Mouse (Mus musculus) CD4-positive, CD25-positive, alpha-beta regulatory T cell, adult 2 months (primary cell): ENCODE results near the gene Heatr3.

Experiments
- DNase-seq: peaks from one replicate; pipeline ENCODE4 v3.0.0-alpha.2; 2012; ENCODE audit warnings: low read depth, low spot score

Gene Heatr3

DNA sequence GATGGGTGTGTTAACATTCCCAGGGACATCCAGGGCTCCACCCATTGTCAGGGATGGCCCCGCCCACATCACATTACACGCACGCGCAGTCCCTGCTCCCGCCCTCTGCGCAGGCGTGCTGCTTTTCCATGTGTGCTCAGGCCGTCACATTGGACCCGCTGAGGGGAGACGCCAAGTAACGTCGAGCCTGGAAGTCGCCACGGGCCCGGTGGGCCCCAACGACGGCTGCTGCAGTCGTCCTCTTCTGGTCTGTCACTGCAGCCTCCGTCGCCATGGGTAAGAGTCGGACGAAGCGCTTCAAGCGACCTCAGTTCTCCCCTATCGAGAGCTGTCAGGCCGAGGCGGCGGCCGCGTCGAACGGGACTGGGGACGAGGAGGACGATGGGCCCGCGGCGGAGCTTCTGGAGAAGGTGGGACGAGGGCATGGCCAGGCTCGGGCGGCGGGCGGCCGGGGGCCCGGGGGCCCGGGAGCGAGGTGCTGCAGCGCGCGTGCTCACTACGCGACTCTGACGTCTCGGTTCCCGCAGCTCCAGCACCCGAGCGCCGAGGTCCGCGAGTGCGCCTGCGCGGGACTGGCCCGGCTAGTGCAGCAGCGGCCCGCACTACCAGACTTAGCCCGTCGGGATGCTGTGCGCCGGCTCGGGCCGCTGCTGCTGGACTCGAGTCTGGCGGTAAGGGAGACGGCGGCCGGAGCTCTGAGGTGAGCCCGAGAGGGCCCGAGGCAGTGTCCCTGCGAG, at the start of gene Heatr3:
Gene Heatr3, plus strand, starts transcription at position 108 of the 737 bp plus-strand sequence.
- DNase-seq = peak; percentile 95

DNA sequence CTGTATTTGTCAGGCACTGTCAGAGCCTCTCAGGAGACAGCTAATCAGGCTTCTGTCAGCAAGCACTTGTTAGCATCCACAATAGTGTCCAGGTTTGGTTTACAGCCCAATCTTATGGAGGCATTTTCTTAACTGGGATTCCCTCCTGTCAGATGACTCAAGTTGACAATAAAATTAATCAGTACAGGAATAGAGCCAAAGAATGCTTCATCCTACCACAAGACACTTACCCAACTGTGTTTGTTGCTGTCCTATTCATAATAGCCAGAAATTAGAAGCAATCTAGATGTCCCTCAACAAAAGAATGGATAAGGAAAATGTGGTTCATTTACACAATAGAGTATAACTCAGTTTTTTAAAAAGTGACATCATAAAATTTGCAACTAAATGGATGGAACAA, 49.6 kb upstream of the Heatr3 start:
- DNase-seq = no peak

DNA sequence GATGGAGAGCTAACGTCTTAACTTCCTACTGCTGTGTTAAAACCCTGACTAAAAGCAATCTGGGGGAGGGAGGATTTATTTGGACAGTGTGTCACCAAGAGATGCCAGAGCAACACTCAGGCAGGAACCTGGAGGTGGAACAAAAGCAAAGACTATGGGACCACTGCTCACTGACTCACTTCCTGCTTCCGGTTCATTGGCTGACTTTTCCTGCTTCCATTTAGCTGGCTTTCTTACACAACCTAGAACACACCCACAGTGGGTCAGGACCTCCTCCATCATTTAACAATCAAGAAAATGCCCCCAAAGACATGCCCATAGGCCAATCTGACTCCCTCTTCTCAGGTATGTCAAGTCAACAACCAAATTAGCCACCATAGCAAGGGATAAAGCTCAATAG, 46.0 kb upstream of the Heatr3 start:
- DNase-seq = no peak

DNA sequence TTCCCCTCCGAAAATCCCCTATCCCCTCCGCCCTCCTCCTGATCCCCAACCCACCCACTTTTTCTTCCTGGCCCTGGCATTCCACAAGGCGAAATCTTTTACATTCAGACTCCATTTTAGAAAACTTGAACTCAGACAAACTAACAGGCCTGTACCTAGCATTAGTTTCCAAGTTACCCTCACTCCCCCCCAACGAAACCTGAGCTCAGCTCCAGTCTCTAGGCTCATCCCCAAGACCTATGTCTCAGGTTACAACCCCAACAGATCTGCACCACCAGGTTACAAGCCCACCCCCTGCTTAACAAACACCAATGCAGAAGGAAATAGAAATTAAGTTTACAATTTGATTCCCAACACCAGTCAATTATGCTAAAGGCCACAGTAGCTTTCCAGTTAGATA, 44.3 kb upstream of the Heatr3 start:
- no peak for DNase-seq

DNA sequence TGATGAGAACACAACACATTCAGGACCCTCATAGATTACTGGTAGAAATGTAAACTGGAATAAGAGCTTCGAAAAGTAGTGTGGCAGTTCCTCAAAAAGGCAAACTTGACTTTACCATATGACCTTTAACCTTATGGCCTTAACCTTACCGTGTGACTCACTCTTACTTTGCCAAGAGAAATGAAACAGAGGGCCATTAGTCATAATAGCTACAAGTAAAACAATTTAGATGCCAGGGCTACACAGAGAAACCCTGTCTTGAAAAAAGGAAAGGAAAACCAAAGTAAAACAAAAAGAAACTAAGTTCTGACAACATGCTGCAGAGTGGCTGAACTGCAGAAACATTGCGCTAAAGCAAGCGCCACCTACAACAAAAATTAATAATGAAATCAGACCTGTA, 38.8 kb upstream of the Heatr3 start:
- DNase-seq = no peak

DNA sequence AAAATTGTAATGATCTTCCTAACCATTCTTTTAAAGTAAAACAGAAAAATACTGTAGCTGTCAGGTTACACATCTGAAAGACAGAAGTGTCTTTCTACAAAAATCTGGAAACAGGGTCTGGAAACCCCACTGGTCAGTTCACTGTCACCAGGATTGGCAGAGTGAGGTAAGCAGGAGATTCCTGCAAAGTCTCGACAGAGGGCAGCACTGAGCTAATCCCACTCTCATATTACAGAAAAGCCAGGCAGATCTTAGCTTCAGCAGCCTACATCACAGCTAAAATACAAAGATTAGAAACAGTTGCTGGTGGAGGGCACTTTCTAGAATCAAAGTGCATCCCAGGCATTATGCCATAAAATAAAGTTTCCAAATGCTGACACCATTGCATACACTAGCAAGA, 38.1 kb upstream of the Heatr3 start:
- DNase-seq = peak; percentile 71

DNA sequence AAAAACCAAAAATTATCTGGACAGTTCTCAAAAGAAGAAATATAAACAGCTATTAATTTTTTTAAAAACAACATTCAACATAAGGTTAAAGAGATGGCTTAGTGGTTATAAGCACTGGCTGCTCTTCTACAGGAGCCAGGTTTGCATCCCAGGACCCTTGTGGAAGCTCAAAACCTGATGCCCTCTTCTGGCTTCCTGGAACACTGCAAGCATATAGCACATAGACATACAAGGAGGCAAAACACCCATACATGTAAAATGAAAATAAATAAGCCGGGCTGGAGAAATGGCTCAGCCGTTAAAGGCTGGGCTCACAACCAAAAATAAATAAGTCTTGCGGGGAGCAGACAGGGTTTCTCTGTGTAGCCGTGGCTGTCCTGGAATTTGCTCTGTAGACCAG, 28.4 kb upstream of the Heatr3 start:
- DNase-seq = no peak

DNA sequence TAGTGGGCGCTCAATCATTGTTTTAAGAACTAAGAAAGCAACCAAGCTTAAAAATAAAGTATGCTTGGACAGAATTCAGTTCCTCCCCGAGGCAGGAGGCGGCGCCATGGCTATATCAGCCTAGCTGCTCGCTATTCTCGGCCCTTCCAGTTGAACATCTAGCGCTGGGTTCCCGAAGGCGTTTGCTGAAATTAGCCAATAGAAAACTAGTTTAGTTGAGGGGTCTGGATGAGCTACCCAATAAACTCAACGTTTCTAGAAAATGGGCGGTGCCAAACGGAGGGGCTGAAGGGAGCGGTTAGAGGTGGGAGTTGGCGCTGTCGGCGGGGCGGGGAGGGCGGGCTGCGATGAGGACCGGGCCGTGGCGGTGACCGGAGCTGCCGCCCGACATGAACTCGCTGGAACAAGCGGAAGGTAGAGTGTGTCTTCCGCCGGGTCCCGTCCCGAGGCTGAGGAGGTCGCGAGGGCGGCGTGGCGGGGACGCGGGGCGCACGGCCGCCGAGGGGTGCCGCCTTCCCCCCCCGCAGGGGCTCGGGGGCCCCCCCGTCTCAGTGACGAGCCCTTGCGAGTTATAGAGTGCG, 19.1 kb upstream of the Heatr3 start, which contains the start of gene Cnep1r1:
Gene Cnep1r1, plus strand, starts transcription at position 314 of the 581 bp plus-strand sequence.
- peak; percentile 95 for DNase-seq

DNA sequence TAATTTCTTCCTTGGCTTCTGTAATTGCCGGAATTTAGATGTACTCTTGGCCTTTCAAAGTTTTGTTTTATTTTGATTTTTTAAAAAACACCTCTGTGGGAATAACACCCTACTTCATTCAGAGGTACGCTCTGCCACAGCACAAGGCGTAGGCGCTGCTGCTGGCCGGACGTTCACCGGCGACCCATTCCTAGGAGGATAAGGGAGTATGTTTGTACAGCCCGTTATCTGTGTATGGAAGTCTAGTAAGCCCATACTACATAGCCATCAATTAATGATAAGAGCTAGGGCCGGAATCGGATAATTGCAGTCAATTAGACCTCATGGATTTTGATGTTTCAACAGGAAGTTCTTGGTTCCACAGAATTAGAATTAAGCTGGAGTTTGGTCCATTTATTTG, 18.6 kb upstream of the Heatr3 start:
- no peak for DNase-seq

DNA sequence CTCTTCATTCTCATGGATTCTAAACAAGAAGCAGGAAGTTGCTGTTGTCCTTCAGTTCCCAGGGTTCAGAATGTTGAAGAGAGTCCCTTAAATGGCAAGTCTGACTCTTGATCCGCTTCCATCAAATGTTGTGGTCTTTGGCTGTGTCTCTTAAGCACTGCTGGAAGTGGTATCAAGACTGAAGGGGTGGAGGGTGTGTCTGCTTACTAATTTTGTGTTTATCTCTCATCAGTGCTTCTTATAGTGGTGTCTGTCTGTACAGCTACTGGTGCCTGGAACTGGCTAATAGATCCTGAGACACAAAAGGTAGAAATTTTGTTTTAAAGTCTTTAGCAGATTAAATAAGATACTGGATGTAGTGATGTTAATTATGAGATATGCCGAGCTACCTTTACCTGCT, 12.8 kb upstream of the Heatr3 start:
- no peak for DNase-seq

DNA sequence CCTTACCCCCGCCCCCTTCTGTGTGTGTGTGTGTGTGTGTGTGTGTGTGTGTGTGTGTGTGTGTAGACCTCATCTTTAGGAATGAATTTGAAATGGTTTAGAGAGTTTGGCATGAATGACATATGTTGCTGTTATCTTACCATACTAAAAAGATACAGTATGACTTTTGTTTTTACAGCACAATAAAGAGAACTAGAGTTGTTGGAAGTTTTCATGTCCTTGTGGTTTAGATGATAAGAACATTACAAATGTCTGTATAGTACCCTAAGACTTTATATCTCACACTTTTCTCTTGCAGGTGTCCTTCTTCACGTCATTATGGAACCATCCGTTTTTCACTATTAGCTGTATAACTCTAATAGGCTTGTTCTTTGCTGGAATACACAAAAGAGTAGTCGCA, 8.3 kb upstream of the Heatr3 start:
- no peak for DNase-seq

DNA sequence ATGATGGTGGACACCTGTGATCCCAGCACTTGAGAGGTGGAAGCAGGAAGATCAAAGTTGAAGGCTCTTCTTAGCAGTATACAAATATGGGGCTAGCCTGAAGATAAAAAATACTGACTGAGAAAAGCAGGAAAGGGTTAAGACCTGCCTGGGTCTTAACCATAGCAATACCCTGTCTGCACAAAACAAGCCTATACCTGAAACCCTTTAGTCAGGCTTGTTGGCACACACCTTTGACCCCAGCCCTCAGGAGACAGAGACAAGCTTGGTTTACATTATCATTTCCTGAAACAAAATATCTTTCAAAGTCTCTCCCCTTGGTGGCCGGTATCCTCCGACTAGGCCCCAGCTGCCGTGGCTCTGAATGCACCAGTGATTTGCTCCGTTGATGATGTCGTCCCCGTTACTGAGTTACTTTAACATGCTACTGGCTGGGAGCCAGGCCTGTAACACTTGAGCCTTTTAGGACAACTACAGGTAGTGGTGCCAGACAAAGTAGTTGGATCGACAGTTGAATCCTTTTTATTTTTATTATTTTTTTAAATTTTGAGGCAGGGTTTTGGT, 6.8 kb upstream of the Heatr3 start:
- no peak for DNase-seq

DNA sequence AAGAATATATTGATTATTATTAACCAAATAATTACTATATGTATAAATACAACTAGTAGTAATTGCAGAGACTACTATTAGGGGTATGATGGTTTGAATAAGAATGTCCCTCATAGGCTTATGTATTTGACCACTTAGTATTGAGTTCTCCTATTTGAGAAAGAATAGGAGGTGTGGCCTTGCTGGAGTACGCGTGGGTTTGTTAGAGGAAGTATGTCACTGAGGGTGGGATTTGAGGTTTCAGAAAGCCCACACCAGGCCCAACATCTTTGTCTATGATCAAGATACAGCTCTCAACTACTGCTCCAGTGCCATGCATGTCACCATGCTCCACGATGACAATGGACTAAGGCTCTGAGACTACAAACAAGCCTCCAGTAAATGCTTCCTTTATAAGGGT, 1.6 kb downstream of the Heatr3 start:
- peak; percentile 11 for DNase-seq

DNA sequence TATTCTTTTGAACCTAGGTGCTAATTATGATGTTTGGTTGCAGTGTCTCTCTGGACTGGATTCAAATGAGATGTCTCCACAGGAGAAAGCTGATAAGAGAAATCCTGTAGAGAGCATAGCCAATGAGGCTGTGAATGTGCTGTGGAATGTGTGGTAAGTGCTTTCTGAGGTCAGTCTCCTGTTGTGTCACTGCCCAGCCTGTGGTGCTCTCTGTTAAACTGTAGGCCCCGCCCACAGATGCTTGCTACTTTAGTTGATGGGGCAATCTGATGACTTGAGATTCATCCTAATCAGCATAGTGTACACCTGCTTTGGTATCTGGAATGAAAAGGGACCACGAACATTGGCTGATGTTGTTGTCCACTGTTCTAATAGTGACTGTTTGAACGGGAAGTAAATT, 4.0 kb downstream of the Heatr3 start:
- DNase-seq = no peak

DNA sequence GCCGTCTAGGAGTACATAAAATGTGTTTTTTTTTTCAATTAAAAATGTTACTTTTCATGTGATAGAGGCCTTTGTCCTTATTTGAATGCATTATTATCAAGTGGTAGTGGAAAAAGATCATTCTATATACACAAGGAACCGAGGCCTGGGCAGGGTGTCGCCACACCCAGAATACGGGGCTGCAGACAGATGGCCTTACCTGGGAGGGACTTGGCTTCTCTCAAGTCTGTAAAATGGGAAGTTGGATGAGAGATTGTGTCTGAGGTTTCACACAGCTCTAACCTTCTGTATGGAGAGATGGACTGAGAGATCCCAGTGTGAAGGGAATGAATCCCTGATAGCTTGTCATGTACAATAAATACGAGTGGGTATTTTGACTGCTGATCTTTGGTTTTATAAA, 6.4 kb downstream of the Heatr3 start:
- no peak for DNase-seq

DNA sequence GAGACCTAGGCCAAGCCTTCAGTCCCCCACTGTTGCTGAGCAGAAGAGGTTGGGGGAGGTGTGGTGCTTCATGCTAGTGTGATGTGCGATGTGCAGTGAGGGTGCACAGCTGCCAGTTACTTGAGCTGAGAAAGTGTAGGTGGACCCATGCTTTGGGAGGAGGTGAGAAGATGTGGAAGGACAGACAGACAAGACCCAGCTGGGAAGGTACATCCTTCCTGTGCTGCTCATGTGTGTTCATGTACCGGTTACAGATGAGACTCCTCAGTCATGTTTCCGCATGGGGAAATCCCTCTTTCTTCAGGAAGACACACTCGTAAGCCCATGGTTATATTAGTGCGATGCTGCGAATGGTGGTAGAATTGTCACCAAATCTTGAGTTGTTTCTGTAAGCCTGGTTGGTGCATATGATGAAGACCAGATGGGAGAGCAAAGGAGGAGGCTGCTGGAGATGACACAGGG, 13.3 kb downstream of the Heatr3 start:
- DNase-seq = peak; percentile 37

DNA sequence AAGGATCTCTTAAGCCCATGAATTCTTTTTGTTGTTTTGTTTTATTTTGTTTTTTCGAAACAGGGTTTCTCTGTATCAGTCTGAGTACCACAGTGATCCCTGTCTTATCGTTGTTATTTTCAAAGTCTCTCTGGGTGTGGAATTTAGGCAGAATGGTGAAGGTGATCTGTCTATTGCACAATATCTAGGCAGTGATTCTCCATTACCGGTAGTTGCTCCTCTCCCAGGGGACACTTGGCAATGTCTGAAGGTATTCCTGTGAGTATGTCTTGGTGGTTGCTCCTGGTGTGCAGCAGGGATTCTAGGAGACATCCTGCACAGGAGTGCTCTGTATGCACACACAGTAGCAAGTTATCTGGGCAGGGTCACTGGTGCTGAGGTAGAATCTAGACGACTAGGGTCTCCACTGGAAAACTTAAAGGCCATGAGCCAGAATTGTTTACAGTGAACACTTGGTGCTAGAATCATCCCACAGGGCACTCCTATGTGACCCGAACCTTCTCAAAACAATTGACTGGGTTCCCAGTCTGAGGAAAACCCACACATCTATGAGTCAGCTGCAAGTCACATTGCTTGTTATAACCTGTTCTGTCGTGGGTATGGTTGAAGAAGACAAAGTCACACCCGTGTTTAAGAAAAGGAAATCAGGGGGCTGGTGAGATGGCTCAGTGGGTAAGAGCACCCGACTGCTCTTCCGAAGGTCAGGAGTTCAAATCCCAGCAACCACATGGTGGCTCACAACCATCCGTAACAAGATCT, 22.8 kb downstream of the Heatr3 start:
- DNase-seq = no peak

DNA sequence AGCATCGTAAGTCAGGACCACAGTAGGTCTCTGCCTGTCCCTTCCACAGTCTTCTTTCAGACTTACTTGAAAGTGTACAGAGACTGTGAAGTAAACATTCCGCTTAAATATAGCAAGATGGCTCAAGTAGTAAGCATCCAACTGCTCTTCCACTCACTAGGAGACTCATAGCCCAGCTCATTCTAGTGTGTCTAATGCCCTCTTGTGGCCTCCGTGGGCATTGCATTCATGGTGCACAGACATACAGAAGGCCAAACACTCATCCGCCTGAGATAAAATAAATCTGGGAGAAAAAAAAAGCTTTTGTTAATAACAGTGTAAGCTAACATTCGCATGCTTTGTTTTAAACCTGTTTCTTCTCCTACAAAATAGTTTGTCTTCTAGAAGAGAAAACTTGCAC, 23.8 kb downstream of the Heatr3 start:
- DNase-seq = peak; percentile 82

DNA sequence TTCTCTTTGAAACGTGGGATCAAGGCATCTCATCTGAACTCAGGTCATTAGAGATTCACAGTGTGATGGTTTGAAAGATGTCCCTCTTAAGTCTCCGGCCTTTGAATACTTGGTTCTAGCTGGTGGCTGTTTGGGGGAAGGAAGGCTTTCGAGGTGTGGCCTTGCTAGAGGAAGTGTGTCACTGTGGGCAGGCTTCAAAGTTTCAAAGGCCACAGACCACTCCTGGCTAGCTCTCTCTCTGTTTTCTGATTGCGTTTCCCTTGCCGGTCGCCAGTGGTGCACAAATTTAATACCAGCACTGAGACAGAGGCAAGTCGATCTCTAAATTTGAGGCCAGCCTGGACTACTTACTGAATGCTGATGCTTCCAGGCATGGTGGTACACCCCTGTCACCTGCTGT, 37.6 kb downstream of the Heatr3 start:
- DNase-seq = no peak

DNA sequence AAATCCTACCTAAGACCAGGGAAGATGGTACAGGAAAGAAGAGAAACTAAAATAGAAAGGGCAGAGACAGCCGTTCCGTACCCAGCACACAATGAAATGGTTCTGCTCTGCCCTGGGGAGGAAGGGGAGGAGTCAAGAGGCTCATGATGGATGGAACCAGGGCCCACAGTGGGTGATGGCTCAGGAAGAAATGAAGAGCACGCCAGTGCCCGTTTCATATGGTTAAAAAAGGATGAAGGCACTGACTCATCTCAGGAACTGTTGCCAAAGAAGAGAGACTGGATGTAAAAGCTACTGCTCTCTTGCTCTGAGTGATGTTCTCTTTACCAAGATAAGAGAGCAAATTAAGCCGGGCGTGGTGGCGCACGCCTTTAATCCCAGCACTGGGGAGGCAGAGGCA, 39.6 kb downstream of the Heatr3 start:
- DNase-seq = no peak

DNA sequence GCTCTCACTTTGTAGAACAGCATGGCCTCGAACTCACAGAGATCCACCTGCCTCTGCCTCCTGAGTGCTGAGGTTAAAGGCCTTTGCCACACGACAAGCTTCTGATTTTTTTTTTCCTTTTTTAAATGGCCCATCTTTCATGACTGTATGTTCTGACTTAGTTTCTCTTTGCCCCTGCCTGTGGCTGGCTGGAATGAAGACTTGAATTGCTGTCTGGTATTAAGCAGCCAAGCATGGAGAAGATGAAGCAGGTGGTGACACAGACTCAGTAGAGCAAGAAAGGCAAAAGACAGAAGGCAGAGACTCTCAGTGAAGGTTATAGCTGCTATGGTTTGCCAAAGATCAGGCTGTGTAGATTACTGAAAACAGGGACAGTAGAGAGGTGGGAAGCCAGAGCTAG, 45.5 kb downstream of the Heatr3 start:
- DNase-seq = no peak

DNA sequence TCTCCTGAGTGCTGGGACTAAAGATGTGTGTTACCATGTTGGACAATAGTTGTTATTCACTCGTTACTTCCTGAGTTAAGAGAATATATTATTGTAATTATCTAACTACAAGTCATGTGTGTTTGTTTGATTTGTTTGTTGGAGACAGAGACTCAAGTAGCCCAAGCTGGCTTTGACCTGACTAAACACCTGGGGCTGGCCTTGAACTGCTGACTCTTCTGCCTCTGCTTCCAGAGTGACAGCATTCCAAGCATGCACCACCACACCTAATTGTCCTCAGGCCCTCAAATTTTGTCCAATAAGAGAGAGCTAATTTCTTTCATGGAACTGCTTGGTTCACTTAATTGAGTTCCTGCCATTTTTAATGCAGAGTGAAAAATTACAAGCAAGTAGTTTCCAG, 47.3 kb downstream of the Heatr3 start:
- no peak for DNase-seq
